Mouse (Mus musculus) kidney, embryonic 16.5 days (tissue): ENCODE results near the gene Stat3. TPM values are rescaled to one million over a fixed set of nuclear protein-coding genes. Genes with fewer than 3 reads are reported as not detected.

ENCODE experiments used
- ATAC-seq: fragments of 200-750 bp; cut with Nextera tagmentation; 2 replicates; pipeline ENCODE4 v1.8.0; 2017; ENCODE audit warnings: moderate TSS enrichment; ENCODE audit not compliant: low FRiP score, low TSS enrichment
- H3K27ac ChIP-seq: fragments of 300-500 bp; sonication (generic); 2 replicates; pipeline ENCODE4 v1.5.1; 2014; ENCODE audit warnings: low read length
- H3K27me3 ChIP-seq: fragments of 300-500 bp; sonication (generic); 2 replicates; pipeline ENCODE4 v1.6.1; 2014; ENCODE audit warnings: low read length, control low read depth, mixed read lengths; ENCODE audit not compliant: insufficient read depth
- H3K36me3 ChIP-seq: fragments of 300-500 bp; sonication (generic); 2 replicates; pipeline ENCODE4 v1.6.1; 2014; ENCODE audit warnings: low read length, control low read depth, mixed read lengths; ENCODE audit not compliant: insufficient read depth
- H3K4me1 ChIP-seq: fragments of 300-500 bp; sonication (generic); 2 replicates; pipeline ENCODE4 v1.6.1; 2014; ENCODE audit warnings: low read length, control low read depth, mixed read lengths; ENCODE audit not compliant: insufficient read depth
- H3K4me2 ChIP-seq: fragments of 300-500 bp; sonication (generic); replicated peaks from 2 replicates; pipeline ENCODE4 v1.6.1; 2014; ENCODE audit warnings: low read depth, low read length
- H3K4me3 ChIP-seq: fragments of 300-500 bp; sonication (generic); 2 replicates; pipeline ENCODE4 v1.5.1; 2014; ENCODE audit warnings: mild to moderate bottlenecking, low read length
- H3K9ac ChIP-seq: fragments of 300-500 bp; sonication (generic); replicated peaks from 2 replicates; pipeline ENCODE4 v1.6.1; 2014; ENCODE audit warnings: low read length
- H3K9me3 ChIP-seq: fragments of 300-500 bp; sonication (generic); 2 replicates; pipeline ENCODE4 v1.6.1; 2016; ENCODE audit warnings: low read length, control low read depth
- WGBS: fragments of 180-500 bp; shearing (Covaris S2); extraction: QIAGEN DNeasy Blood & Tissue Kit; methylation state at CpG from one replicate; pipeline ENCODE4 v1.1.7; 2014; 5-methylcytosine and 5-hydroxymethylcytosine counted together
- polyA plus RNA-seq: library from polyadenylated mRNA; unstranded; fragments of >200 nt; fragmentation: Nextera tagmentation; extraction: Ambion mirVana; gene quantifications from 2 replicates; pipeline ENCODE4 v1.2.1, GENCODE M21; 2015

Gene Stat3
- polyA plus RNA-seq, 1 experiment from 2014 or later = 47.9 TPM

DNA sequence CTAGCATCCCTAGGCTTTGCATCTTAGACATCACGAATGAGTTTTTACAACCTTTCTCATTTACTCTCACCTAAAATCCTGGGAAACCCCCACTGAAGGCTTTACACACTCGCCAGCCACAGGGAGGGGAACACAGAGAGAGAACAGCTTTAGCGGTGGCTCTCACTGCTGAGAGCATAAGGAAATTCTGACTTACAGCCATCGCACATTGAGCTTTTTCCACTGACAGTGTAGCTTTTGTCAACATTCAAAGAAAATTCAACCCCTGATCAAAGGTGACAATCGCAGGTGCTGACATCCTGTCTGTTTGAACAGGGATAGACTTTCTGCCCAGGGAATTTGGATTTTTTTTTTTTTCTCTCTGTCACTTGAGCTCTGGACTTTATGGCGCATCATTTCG lies 97.3 kb downstream of the Stat3 start:
- no peaks in the 10 kb centered on the region for H3K27me3 ChIP-seq
- 69% methylated on average over 7 of the region's 7 CpGs for WGBS
- H3K9ac ChIP-seq = no peak overlapping the region
- H3K4me1 ChIP-seq = peaks cover 7% of the 10 kb centered on the region; the same call in 1 of the 2 replicates
- H3K27ac ChIP-seq = no peak overlapping the region
- H3K4me2 ChIP-seq = no peak overlapping the region
- no peak overlapping the region for H3K4me3 ChIP-seq
- H3K36me3 ChIP-seq = no peaks in the 10 kb centered on the region
- H3K9me3 ChIP-seq = peaks cover 4% of the 10 kb centered on the region; the same call in 1 of the 2 replicates
- no peak for ATAC-seq

DNA sequence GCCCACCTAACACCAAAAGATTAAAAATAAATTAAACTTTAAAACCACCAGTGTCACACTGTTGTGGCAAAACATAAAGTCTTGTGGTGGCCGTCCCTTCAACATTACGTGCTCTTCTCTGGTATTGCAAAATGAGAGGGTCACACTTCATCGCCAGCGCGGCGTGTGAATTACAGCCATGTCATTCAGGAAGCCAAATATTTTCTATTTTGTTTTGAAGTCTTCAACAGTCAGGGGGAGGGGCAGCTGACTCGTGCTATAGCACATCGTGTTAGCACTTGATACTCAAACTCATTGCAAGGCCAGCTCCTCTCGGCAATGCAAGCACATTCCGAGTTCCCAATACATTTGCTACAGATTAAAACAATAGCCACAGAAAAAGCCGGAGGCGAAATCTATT lies 98.5 kb downstream of the Stat3 start:
- Histone ChIP-seq H3K9me3 (peaks cover 4% of the 10 kb centered on the region; the same call in 1 of the 2 replicates), H3K9ac (no peak overlapping the region), H3K27ac (no peak overlapping the region), H3K4me3 (no peak overlapping the region), H3K36me3 (no peaks in the 10 kb centered on the region), H3K4me1 (peaks cover 7% of the 10 kb centered on the region; the same call in 1 of the 2 replicates), H3K27me3 (no peaks in the 10 kb centered on the region), H3K4me2 (no peak overlapping the region)
- ATAC-seq = no peak
- WGBS = 51% methylated on average over 12 of the region's 12 CpGs

DNA sequence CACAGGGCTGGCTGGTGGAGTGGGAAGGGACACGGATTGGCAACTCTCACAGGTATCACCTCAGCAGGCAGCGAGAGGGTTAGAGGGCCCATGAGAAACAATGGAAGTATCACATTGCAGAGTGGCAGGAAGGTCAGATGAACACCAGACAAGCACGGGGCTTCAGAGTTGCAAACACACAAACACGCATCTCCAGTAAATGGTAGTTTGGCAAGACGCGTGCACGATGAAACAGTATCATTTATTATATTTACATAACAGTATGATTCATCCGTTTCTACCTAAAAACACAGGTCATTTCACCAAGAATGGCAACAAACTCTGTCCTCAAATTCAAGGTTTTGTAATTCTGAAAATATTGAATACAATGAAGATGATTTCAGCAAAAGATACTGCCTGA lies 99.8 kb downstream of the Stat3 start:
- Histone ChIP-seq H3K36me3 (no peaks in the 10 kb centered on the region), H3K27me3 (no peaks in the 10 kb centered on the region), H3K9me3 (peaks cover 4% of the 10 kb centered on the region; the same call in 1 of the 2 replicates), H3K4me2 (no peak overlapping the region), H3K4me3 (no peak overlapping the region), H3K4me1 (peaks cover 7% of the 10 kb centered on the region; the same call in 1 of the 2 replicates), H3K27ac (no peak overlapping the region), H3K9ac (no peak overlapping the region)
- no peak for ATAC-seq
- WGBS = 58% methylated on average over 8 of the region's 8 CpGs

DNA sequence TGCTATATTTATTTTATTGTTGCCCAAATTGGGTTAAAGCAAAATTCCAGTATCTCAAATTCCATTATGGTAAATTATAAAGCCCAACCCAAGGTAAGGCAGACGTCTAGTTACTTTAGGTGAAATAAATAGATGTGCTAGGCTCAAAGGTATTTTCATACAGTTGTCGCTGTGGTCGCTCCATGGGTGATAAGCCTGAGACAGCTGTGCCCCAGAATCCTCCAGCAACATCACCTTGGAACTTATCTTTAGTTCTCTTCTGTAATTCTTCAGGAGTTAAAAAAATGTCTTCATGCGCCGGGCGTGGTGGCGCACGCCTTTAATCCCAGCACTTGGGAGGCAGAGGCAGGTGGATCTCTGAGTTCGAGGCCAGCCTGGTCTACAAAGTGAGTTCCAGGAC lies 100.4 kb downstream of the Stat3 start:
- Histone ChIP-seq H3K9ac (no peak overlapping the region), H3K36me3 (no peaks in the 10 kb centered on the region), H3K27me3 (no peaks in the 10 kb centered on the region), H3K4me2 (no peak overlapping the region), H3K4me3 (no peak overlapping the region), H3K27ac (no peak overlapping the region), H3K4me1 (peaks cover 7% of the 10 kb centered on the region; the same call in 1 of the 2 replicates), H3K9me3 (peaks cover 4% of the 10 kb centered on the region; the same call in 1 of the 2 replicates)
- ATAC-seq = no peak
- 95% methylated on average over 8 of the region's 9 CpGs for WGBS

DNA sequence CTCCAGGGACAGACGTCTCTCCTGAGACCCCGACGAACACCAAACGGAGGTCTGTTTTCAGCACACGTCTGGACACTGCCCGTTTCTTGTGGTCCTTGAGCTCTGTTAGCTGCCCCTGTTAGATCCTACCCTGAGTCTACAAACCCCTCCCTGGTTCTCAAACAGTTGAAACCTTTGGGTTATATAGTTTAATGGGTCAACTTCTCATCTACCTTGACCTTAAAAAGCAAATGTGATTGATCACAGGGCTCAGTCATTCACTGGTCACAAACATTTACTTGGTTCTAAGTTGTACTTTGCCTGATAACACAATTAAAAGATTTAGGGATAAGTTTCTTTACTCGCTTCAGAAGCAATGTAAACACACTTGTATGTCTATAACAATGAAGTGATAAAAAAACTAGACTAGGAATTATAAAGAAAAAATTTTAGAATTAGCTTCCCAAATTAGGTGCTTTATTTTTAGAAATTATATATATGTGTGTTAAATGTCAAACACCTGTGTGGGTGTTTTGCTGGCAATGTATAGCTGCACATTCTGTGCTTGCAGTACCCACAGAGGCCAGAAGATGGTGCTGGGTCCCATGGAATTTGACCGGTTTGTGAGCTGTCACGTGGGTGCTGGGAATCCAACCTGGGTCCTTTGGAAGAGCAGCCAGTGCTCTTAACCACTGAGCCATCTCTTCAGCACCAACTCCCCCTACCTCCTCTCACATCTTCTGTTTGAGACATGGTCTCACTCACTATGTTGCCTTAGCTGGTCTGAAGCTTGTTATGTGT lies 102.2 kb downstream of the Stat3 start:
- Histone ChIP-seq H3K27ac (no peak overlapping the region), H3K36me3 (no peaks in the 10 kb centered on the region), H3K4me1 (peaks cover 12% of the 10 kb centered on the region; the same call in 1 of the 2 replicates), H3K9ac (no peak overlapping the region), H3K27me3 (no peaks in the 10 kb centered on the region), H3K4me2 (no peak overlapping the region), H3K9me3 (peaks cover 4% of the 10 kb centered on the region; the same call in 1 of the 2 replicates), H3K4me3 (no peak overlapping the region)
- ATAC-seq = no peak
- 83% methylated on average over 9 of the region's 9 CpGs for WGBS

Other genes starting within 250 kb of the Stat3 start
- gene Zfp385c, start 247.1 kb downstream of the Stat3 start, polyA plus RNA-seq = 0.32 and 0.69 TPM in 2 replicates
- gene Dhx58, start 235.3 kb downstream of the Stat3 start, polyA plus RNA-seq = 2.6 and 3.2 TPM in 2 replicates
- 62.4 and 63.7 TPM in 2 replicates for gene Kat2a, start 227.1 kb downstream of the Stat3 start, polyA plus RNA-seq
- gene Hspb9, start 225.7 kb downstream of the Stat3 start, polyA plus RNA-seq = 0.33 TPM in 1 of 2 replicates, not detected in the other
- gene Rab5c, start 201.3 kb downstream of the Stat3 start, polyA plus RNA-seq = 41.9 and 47.1 TPM in 2 replicates
- gene Kcnh4, start 179.6 kb downstream of the Stat3 start, polyA plus RNA-seq = not detected in 2 replicates
- not detected in 2 replicates for gene Hcrt, start 176.6 kb downstream of the Stat3 start, polyA plus RNA-seq
- gene Ghdc, start 168.6 kb downstream of the Stat3 start, polyA plus RNA-seq = 8.4 and 8.9 TPM in 2 replicates
- gene Stat5b, start 88.8 kb downstream of the Stat3 start, polyA plus RNA-seq = 18.7 and 22.5 TPM in 2 replicates
- 3.7 and 4.5 TPM in 2 replicates for gene Stat5a, start 80.2 kb downstream of the Stat3 start, polyA plus RNA-seq
- 140 and 161 TPM in 2 replicates for gene Cavin1, start 31.3 kb upstream of the Stat3 start, polyA plus RNA-seq
- 42.2 and 45.3 TPM in 2 replicates for gene Atp6v0a1, start 69.9 kb upstream of the Stat3 start, polyA plus RNA-seq
- 18.6 and 23.0 TPM in 2 replicates for gene Naglu, start 130.5 kb upstream of the Stat3 start, polyA plus RNA-seq
- gene Hsd17b1, start 138.9 kb upstream of the Stat3 start, polyA plus RNA-seq = 0.77 TPM in 1 of 2 replicates, not detected in the other
- gene Coasy, start 143.0 kb upstream of the Stat3 start, polyA plus RNA-seq = 54.3 and 57.9 TPM in 2 replicates
- gene Mlx, start 147.7 kb upstream of the Stat3 start, polyA plus RNA-seq = 51.9 and 58.9 TPM in 2 replicates
- gene Psmc3ip, start 155.9 kb upstream of the Stat3 start, polyA plus RNA-seq = 40.0 and 40.1 TPM in 2 replicates
- gene Retreg3, start 180.4 kb upstream of the Stat3 start, polyA plus RNA-seq = 21.9 and 23.2 TPM in 2 replicates
- 98.1 and 98.2 TPM in 2 replicates for gene Tubg1, start 180.4 kb upstream of the Stat3 start, polyA plus RNA-seq
- gene Tubg2, start 216.4 kb upstream of the Stat3 start, polyA plus RNA-seq = 4.2 and 4.5 TPM in 2 replicates
- 2.2 TPM in 2 replicates for gene Cntnap1, start 231.0 kb upstream of the Stat3 start, polyA plus RNA-seq
- 18.7 and 19.2 TPM in 2 replicates for gene Plekhh3, start 231.8 kb upstream of the Stat3 start, polyA plus RNA-seq
- gene Ccr10, start 235.9 kb upstream of the Stat3 start, polyA plus RNA-seq = 0.50 and 0.76 TPM in 2 replicates